Mouse (Mus musculus): Measurements from ENCODE around the gene Samsn1. TPM values are rescaled to one million over a fixed set of nuclear protein-coding genes. Genes with fewer than 3 reads are reported as not detected.

The Samsn1 gene
- 0.98 and 1.0 TPM in 2 replicates for polyA plus RNA-seq (2015; fragmentation: Nextera tagmentation; extraction: Ambion mirVana)

GRCm38 (mm10) chr16:76022181-76022580, at the start of gene Samsn1:
Gene Samsn1 (minus strand): TSS chr16:76022281.
- H3K9me3 ChIP-seq = no peaks in the 10 kb centered on the region
- H3K4me2 ChIP-seq (replicated peaks) = no peak within 1 kb of the TSS
- 69% methylated on average over 7 of the region's 7 CpGs for WGBS
- ATAC-seq = no peak
- H3K27me3 ChIP-seq = no peaks in the 10 kb centered on the region
- no peaks in the 10 kb centered on the region for H3K4me1 ChIP-seq (replicated peaks)
- H3K4me3 ChIP-seq (replicated peaks) = no peak within 1 kb of the TSS
- no peak within 1 kb of the TSS for H3K27ac ChIP-seq
- H3K36me3 ChIP-seq = no peaks in the 10 kb centered on the region
- H3K9ac ChIP-seq (replicated peaks) = no peak within 1 kb of the TSS

- H3K4me3 ChIP-seq (replicated peaks) = no peak overlapping the region
- 95% methylated on average over 14 of the region's 14 CpGs for WGBS
- ATAC-seq = no peak
- no peak overlapping the region for H3K4me2 ChIP-seq (replicated peaks)
- no peaks in the 10 kb centered on the region for H3K27me3 ChIP-seq
- no peak overlapping the region for H3K27ac ChIP-seq
- H3K9ac ChIP-seq (replicated peaks) = no peak overlapping the region
- H3K9me3 ChIP-seq = no peaks in the 10 kb centered on the region
- no peaks in the 10 kb centered on the region for H3K36me3 ChIP-seq
- no peaks in the 10 kb centered on the region for H3K4me1 ChIP-seq (replicated peaks)
These were observed 44.1 kb upstream of the Samsn1 start for GRCm38 (mm10) chr16:76066082-76066635.

GRCm38 (mm10) chr16:76054976-76055375, 32.9 kb upstream of the Samsn1 start:
- Histone ChIP-seq H3K27me3 (no peaks in the 10 kb centered on the region), H3K4me1 (replicated peaks) (no peaks in the 10 kb centered on the region), H3K9ac (replicated peaks) (no peak overlapping the region), H3K4me3 (replicated peaks) (no peak overlapping the region), H3K9me3 (no peaks in the 10 kb centered on the region), H3K4me2 (replicated peaks) (no peak overlapping the region), H3K27ac (no peak overlapping the region), H3K36me3 (no peaks in the 10 kb centered on the region)
- no peak for ATAC-seq
- WGBS = 93% methylated on average over 7 of the region's 7 CpGs

GRCm38 (mm10) chr16:76054079-76054478, 32.0 kb upstream of the Samsn1 start:
- no peak overlapping the region for H3K4me3 ChIP-seq (replicated peaks)

GRCm38 (mm10) chr16:76053537-76053936, 31.5 kb upstream of the Samsn1 start:
- Histone ChIP-seq H3K4me3 (replicated peaks) (no peak overlapping the region), H3K9me3 (no peaks in the 10 kb centered on the region), H3K4me2 (replicated peaks) (no peak overlapping the region), H3K36me3 (no peaks in the 10 kb centered on the region), H3K4me1 (replicated peaks) (no peaks in the 10 kb centered on the region), H3K9ac (replicated peaks) (no peak overlapping the region), H3K27ac (no peak overlapping the region), H3K27me3 (no peaks in the 10 kb centered on the region)
- whole genome bisulfite sequencing = 96% methylated on average over 8 of the region's 8 CpGs
- no peak for ATAC-seq

More at GRCm38 (mm10) chr16:76054079-76054478, 32.0 kb upstream of the Samsn1 start:
- ATAC-seq = no peak
- Histone ChIP-seq H3K9me3 (no peaks in the 10 kb centered on the region), H3K27me3 (no peaks in the 10 kb centered on the region), H3K4me1 (replicated peaks) (no peaks in the 10 kb centered on the region), H3K27ac (no peak overlapping the region), H3K4me2 (replicated peaks) (no peak overlapping the region), H3K36me3 (no peaks in the 10 kb centered on the region), H3K9ac (replicated peaks) (no peak overlapping the region)
- 92% methylated on average over 4 of the region's 4 CpGs for WGBS

GRCm38 (mm10) chr16:76047066-76047465, 25.0 kb upstream of the Samsn1 start:
- no peak overlapping the region for H3K4me3 ChIP-seq (replicated peaks)
- H3K27me3 ChIP-seq = no peaks in the 10 kb centered on the region
- 69% methylated on average over 3 of the region's 3 CpGs for WGBS
- no peak overlapping the region for H3K27ac ChIP-seq
- no peak for ATAC-seq
- H3K4me1 ChIP-seq (replicated peaks) = no peaks in the 10 kb centered on the region
- H3K4me2 ChIP-seq (replicated peaks) = no peak overlapping the region
- H3K36me3 ChIP-seq = no peaks in the 10 kb centered on the region
- H3K9me3 ChIP-seq = no peaks in the 10 kb centered on the region
- no peak overlapping the region for H3K9ac ChIP-seq (replicated peaks)

GRCm38 (mm10) chr16:76040319-76040945, 18.4 kb upstream of the Samsn1 start:
- Histone ChIP-seq H3K27ac (no peak overlapping the region), H3K9ac (replicated peaks) (no peak overlapping the region)

GRCm38 (mm10) chr16:76019164-76019563, 2.9 kb downstream of the Samsn1 start:
- no peaks in the 10 kb centered on the region for H3K36me3 ChIP-seq
- ATAC-seq = no peak
- H3K4me2 ChIP-seq (replicated peaks) = no peak overlapping the region
- H3K9me3 ChIP-seq = no peaks in the 10 kb centered on the region
- 48% methylated on average over 1 of the region's 1 CpGs for WGBS
- no peaks in the 10 kb centered on the region for H3K27me3 ChIP-seq
- H3K27ac ChIP-seq = no peak overlapping the region
- no peak overlapping the region for H3K9ac ChIP-seq (replicated peaks)
- no peaks in the 10 kb centered on the region for H3K4me1 ChIP-seq (replicated peaks)
- no peak overlapping the region for H3K4me3 ChIP-seq (replicated peaks)

More at GRCm38 (mm10) chr16:76040319-76040945, 18.4 kb upstream of the Samsn1 start:
- H3K36me3 ChIP-seq = no peaks in the 10 kb centered on the region
- H3K4me2 ChIP-seq (replicated peaks) = no peak overlapping the region
- no peak for ATAC-seq
- H3K4me3 ChIP-seq (replicated peaks) = no peak overlapping the region
- no peaks in the 10 kb centered on the region for H3K4me1 ChIP-seq (replicated peaks)
- H3K9me3 ChIP-seq = no peaks in the 10 kb centered on the region
- WGBS = 88% methylated on average over 6 of the region's 6 CpGs
- no peaks in the 10 kb centered on the region for H3K27me3 ChIP-seq

- Histone ChIP-seq H3K27ac (no peak overlapping the region), H3K36me3 (no peaks in the 10 kb centered on the region), H3K27me3 (no peaks in the 10 kb centered on the region), H3K4me1 (replicated peaks) (peaks cover 6% of the 10 kb centered on the region), H3K9ac (replicated peaks) (no peak overlapping the region), H3K4me3 (replicated peaks) (no peak overlapping the region), H3K4me2 (replicated peaks) (no peak overlapping the region), H3K9me3 (no peaks in the 10 kb centered on the region)
- no peak for ATAC-seq
- WGBS = 91% methylated on average over 9 of the region's 9 CpGs
These were observed 18.2 kb downstream of the Samsn1 start for GRCm38 (mm10) chr16:76003812-76004389.

GRCm38 (mm10) chr16:76002870-76003572, 19.1 kb downstream of the Samsn1 start:
- Histone ChIP-seq H3K9ac (replicated peaks) (no peak overlapping the region), H3K9me3 (no peaks in the 10 kb centered on the region), H3K27ac (no peak overlapping the region), H3K36me3 (no peaks in the 10 kb centered on the region), H3K27me3 (no peaks in the 10 kb centered on the region), H3K4me3 (replicated peaks) (no peak overlapping the region), H3K4me2 (replicated peaks) (no peak overlapping the region), H3K4me1 (replicated peaks) (peaks cover 6% of the 10 kb centered on the region)
- no peak for ATAC-seq
- 96% methylated on average over 3 of the region's 3 CpGs for WGBS

- Histone ChIP-seq H3K27me3 (no peaks in the 10 kb centered on the region), H3K4me2 (replicated peaks) (no peak overlapping the region), H3K36me3 (no peaks in the 10 kb centered on the region), H3K9me3 (no peaks in the 10 kb centered on the region), H3K9ac (replicated peaks) (no peak overlapping the region), H3K4me3 (replicated peaks) (no peak overlapping the region), H3K4me1 (replicated peaks) (peaks cover 6% of the 10 kb centered on the region), H3K27ac (no peak overlapping the region)
- WGBS = 87% methylated on average over 12 of the region's 12 CpGs
- ATAC-seq = no peak
These were observed 19.8 kb downstream of the Samsn1 start for GRCm38 (mm10) chr16:76002287-76002686.

- Histone ChIP-seq H3K4me1 (replicated peaks) (peaks cover 6% of the 10 kb centered on the region), H3K9ac (replicated peaks) (no peak overlapping the region), H3K27me3 (no peaks in the 10 kb centered on the region), H3K36me3 (no peaks in the 10 kb centered on the region), H3K27ac (no peak overlapping the region), H3K4me2 (replicated peaks) (no peak overlapping the region), H3K9me3 (no peaks in the 10 kb centered on the region), H3K4me3 (replicated peaks) (no peak overlapping the region)
- WGBS = 63% methylated on average over 6 of the region's 6 CpGs
- no peak for ATAC-seq
These were observed 20.3 kb downstream of the Samsn1 start for GRCm38 (mm10) chr16:76001788-76002187.
